Mouse (Mus musculus): ENCODE measurements around the gene Akap9.
"Not testable (repeated sequence)": the region's sequence is repeated elsewhere in the genome, so short reads cannot be mapped to it uniquely, and the experiment has no call there.

Gene Akap9

GRCm38 (mm10) chr5:3970936-3971335 is 43.1 kb downstream of the Akap9 start:
- DNase-seq = no peak

- no peak for DNase-seq
Observed at GRCm38 (mm10) chr5:3973764-3974163, 45.9 kb downstream of the Akap9 start.

GRCm38 (mm10) chr5:3974896-3975295 is 47.0 kb downstream of the Akap9 start:
- DNase-seq = no peak

GRCm38 (mm10) chr5:3976111-3976510 is 48.3 kb downstream of the Akap9 start:
- DNase-seq = no peak

- DNase-seq = no peak
Observed at GRCm38 (mm10) chr5:3977904-3978303, 50.0 kb downstream of the Akap9 start.

- DNase-seq = no peak
Observed at GRCm38 (mm10) chr5:3989608-3990007, 61.8 kb downstream of the Akap9 start.

GRCm38 (mm10) chr5:3990499-3990898 is 62.6 kb downstream of the Akap9 start:
- no peak for DNase-seq

GRCm38 (mm10) chr5:4004531-4005469 is 76.9 kb downstream of the Akap9 start:
- no peak for DNase-seq

- DNase-seq = no peak
Observed at GRCm38 (mm10) chr5:4006606-4007005, 78.8 kb downstream of the Akap9 start.

GRCm38 (mm10) chr5:4008266-4008665 is 80.4 kb downstream of the Akap9 start:
- no peak for DNase-seq

GRCm38 (mm10) chr5:4009540-4009939 is 81.7 kb downstream of the Akap9 start:
- DNase-seq = no peak

GRCm38 (mm10) chr5:4017646-4018045 is 89.8 kb downstream of the Akap9 start:
- DNase-seq = not testable (repeated sequence)

GRCm38 (mm10) chr5:4019377-4019776 is 91.5 kb downstream of the Akap9 start:
- DNase-seq = no peak

GRCm38 (mm10) chr5:4020018-4020417 is 92.2 kb downstream of the Akap9 start:
- no peak for DNase-seq

GRCm38 (mm10) chr5:4023186-4023585 is 95.3 kb downstream of the Akap9 start:
- DNase-seq = no peak

- no peak for DNase-seq
Observed at GRCm38 (mm10) chr5:4023742-4024681, 96.2 kb downstream of the Akap9 start.

- DNase-seq = no peak
Observed at GRCm38 (mm10) chr5:4024727-4025126, 96.9 kb downstream of the Akap9 start.

- not testable (repeated sequence) for DNase-seq
Observed at GRCm38 (mm10) chr5:4026336-4026735, 98.5 kb downstream of the Akap9 start.

- no peak for DNase-seq
Observed at GRCm38 (mm10) chr5:4028486-4029173, 100.8 kb downstream of the Akap9 start.

GRCm38 (mm10) chr5:4031846-4032245 is 104.0 kb downstream of the Akap9 start:
- DNase-seq = no peak

GRCm38 (mm10) chr5:4036686-4037085 is 108.8 kb downstream of the Akap9 start:
- DNase-seq = no peak

GRCm38 (mm10) chr5:4039351-4039750 is 111.5 kb downstream of the Akap9 start:
- no peak for DNase-seq

- DNase-seq = no peak
Observed at GRCm38 (mm10) chr5:4040372-4040771, 112.5 kb downstream of the Akap9 start.
